Comparison of ENCODE assay signal across 8 mouse cellular contexts in genomic region chr17:27032869-27033268, GRCm38 (mm10). TPM values are rescaled to one million over a fixed set of nuclear protein-coding genes. Genes with fewer than 3 reads are reported as not detected.
DNase-seq lines count a peak whose midpoint lies in the region; ATAC-seq lines count a peak whose summit lies in the region.

No protein-coding gene starts in this region.

- no peaks in the 10 kb centered on the region; the same call in 1 of the 2 replicates for H3K27me3 ChIP-seq in limb, embryonic 10.5 days (ENCODE audit: low read depth, poor library complexity, severe bottlenecking)
- H3K27me3 ChIP-seq in midbrain, embryonic 14.5 days (ENCODE audit: control insufficient read depth, insufficient read depth, low read length) = no peaks in the 10 kb centered on the region

- H3K36me3 ChIP-seq in limb, embryonic 10.5 days = no peaks in the 10 kb centered on the region
- H3K36me3 ChIP-seq in midbrain, embryonic 14.5 days (ENCODE audit: control insufficient read depth, insufficient read depth, low read length) = no peaks in the 10 kb centered on the region

- no peak overlapping the region for H3K9ac ChIP-seq in midbrain, embryonic 14.5 days (replicated peaks; ENCODE audit: low read length)

- H3K4me2 ChIP-seq in midbrain, embryonic 14.5 days (ENCODE audit: low read length) = no peak overlapping the region

- H3K4me1 ChIP-seq in limb, embryonic 10.5 days = peaks cover 46% of the 10 kb centered on the region
- no peaks in the 10 kb centered on the region for H3K4me1 ChIP-seq in midbrain, embryonic 14.5 days (ENCODE audit: control insufficient read depth, insufficient read depth, low read length)

- WGBS in limb, embryonic 10.5 days = 2% methylated on average over 14 of the region's 14 CpGs
- WGBS in midbrain, embryonic 14.5 days = 2% methylated on average over 14 of the region's 14 CpGs

- intact Hi-C loops in gastrocnemius, postnatal 14 days (cut with DNase I; ENCODE audit: low total_unique reads) = loop anchor here (5.0 kb wide), 1 partner anchor 89 kb away; no protein-coding TSS in a partner anchor

- peak; percentile 68 to 79 for DNase-seq in left cerebral cortex, adult 18-20 months (ENCODE audit: low spot score in 2 of 2)
- DNase-seq in left cerebral cortex, adult 11 months (ENCODE audit: low spot score) = no peak
- DNase-seq in cerebellum, postnatal 36 days = peak; percentile 80 to 85
- DNase-seq in gastrocnemius, postnatal 14 days = peak; percentile 75
- DNase-seq in induced T-regulatory cell, adult 2 months (ENCODE audit: low read depth) = peak; percentile 88
- peak; percentile 93 for DNase-seq in limb, embryonic 10.5 days (ENCODE audit: low spot score)
- DNase-seq in midbrain, embryonic 14.5 days = peak; percentile 89
- peak; percentile 61 to 76 for DNase-seq in spleen, postnatal 14 days (ENCODE audit: low spot score in 2 of 2)

- H3K27ac ChIP-seq in limb, embryonic 10.5 days = peak overlapping the region; percentile 58
- no peak overlapping the region for H3K27ac ChIP-seq in midbrain, embryonic 14.5 days (replicated peaks; ENCODE audit: low read depth, low read length)

- no peaks in the 10 kb centered on the region for H3K9me3 ChIP-seq in limb, embryonic 10.5 days (replicated peaks)
- no peaks in the 10 kb centered on the region for H3K9me3 ChIP-seq in midbrain, embryonic 14.5 days (ENCODE audit: control insufficient read depth, low read length)

- 0 out of 2 replicates have a peak overlapping the region, but pooled peaks have one; percentile 10 for H3K4me3 ChIP-seq in limb, embryonic 10.5 days
- no peak overlapping the region for H3K4me3 ChIP-seq in midbrain, embryonic 14.5 days (replicated peaks; ENCODE audit: low read depth, low read length)

- ATAC-seq in midbrain, embryonic 14.5 days (ENCODE audit: low FRiP score, low TSS enrichment) = peak; percentile 51; the same call in 1 of the 2 replicates

RNA-seq across cellular contexts. Expression of gene Bak1, which starts 4.1 kb away (rescaled TPM):
- 10 to 100 TPM; 12.0 to 13.0 TPM for total RNA-seq in left cerebral cortex, adult 18-20 months (2021)
- 10 to 100 TPM; 24.7 to 27.9 TPM for total RNA-seq in gastrocnemius, postnatal 14 days (2021)
- polyA plus RNA-seq in limb, embryonic 10.5 days (2016; fragmentation: Nextera tagmentation; extraction: Ambion mirVana) = 3.7 and 4.6 TPM in 2 replicates
- polyA plus RNA-seq in midbrain, embryonic 14.5 days (2014; fragmentation: Nextera tagmentation; extraction: Ambion mirVana) = 5.5 and 5.8 TPM in 2 replicates

RNA-seq across cellular contexts. Expression of gene Itpr3, which starts 24.2 kb away (rescaled TPM):
- total RNA-seq in left cerebral cortex, adult 18-20 months (2021) = 1 to 10 TPM; 2.8 to 3.0 TPM
- 1 to 10 TPM; 4.2 to 5.7 TPM for total RNA-seq in gastrocnemius, postnatal 14 days (2021)
- 4.3 and 4.8 TPM in 2 replicates for polyA plus RNA-seq in limb, embryonic 10.5 days (2016; fragmentation: Nextera tagmentation; extraction: Ambion mirVana)
- 0.51 and 0.82 TPM in 2 replicates for polyA plus RNA-seq in midbrain, embryonic 14.5 days (2014; fragmentation: Nextera tagmentation; extraction: Ambion mirVana)

RNA-seq across cellular contexts. Expression of gene Zbtb9, which starts 59.9 kb away (rescaled TPM):
- 10 to 100 TPM; 16.2 to 16.4 TPM for total RNA-seq in left cerebral cortex, adult 18-20 months (2021)
- 1 to 10 TPM; 1.6 to 2.6 TPM for total RNA-seq in gastrocnemius, postnatal 14 days (2021)
- polyA plus RNA-seq in limb, embryonic 10.5 days (2016; fragmentation: Nextera tagmentation; extraction: Ambion mirVana) = 20.6 and 22.0 TPM in 2 replicates
- 8.7 and 11.3 TPM in 2 replicates for polyA plus RNA-seq in midbrain, embryonic 14.5 days (2014; fragmentation: Nextera tagmentation; extraction: Ambion mirVana)

Comparison
In these comparisons a context has a peak if more than half of its experiments do, and no peak if none do; other contexts are left out.
1. RNA of gene Zbtb9, which starts 59.9 kb away (total RNA-seq): 16.2 to 16.4 TPM in left cerebral cortex, adult 18-20 months; 1.6 to 2.6 TPM in gastrocnemius, postnatal 14 days; every median in the first group is over 4 times any median in the second.